Mouse (Mus musculus): Measurements from ENCODE around the gene Fuom.

The Fuom gene

DNA sequence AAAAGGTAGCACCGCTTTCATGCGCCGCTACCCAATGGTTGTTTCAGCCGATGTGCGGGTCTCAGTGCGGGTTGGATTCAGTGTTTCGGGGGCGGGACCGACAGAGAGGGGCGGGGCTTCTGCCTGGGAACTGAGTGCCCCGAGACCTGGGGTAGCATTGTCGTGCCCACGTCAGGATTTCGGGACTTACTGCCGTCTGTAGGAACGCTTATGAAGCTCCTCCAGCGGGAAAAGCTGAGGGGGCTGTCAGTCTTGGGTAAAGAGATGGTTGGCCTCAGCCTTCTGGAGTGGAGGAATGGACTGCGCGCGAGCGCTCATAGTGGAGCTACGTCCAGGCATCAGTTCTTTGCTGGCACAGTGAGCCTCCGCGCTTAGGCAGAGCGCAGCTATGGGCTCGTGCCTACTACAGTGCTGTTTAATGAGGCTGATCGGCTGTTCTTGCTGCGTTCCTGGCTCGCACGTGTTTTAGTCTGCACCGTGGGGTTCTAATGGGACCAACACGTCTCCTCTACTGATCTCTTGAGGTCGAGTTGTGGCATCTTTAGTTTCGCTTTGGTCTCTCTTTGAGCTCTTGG, 53.0 kb downstream of the Fuom start:
- DNase-seq: peak; percentile 63

DNA sequence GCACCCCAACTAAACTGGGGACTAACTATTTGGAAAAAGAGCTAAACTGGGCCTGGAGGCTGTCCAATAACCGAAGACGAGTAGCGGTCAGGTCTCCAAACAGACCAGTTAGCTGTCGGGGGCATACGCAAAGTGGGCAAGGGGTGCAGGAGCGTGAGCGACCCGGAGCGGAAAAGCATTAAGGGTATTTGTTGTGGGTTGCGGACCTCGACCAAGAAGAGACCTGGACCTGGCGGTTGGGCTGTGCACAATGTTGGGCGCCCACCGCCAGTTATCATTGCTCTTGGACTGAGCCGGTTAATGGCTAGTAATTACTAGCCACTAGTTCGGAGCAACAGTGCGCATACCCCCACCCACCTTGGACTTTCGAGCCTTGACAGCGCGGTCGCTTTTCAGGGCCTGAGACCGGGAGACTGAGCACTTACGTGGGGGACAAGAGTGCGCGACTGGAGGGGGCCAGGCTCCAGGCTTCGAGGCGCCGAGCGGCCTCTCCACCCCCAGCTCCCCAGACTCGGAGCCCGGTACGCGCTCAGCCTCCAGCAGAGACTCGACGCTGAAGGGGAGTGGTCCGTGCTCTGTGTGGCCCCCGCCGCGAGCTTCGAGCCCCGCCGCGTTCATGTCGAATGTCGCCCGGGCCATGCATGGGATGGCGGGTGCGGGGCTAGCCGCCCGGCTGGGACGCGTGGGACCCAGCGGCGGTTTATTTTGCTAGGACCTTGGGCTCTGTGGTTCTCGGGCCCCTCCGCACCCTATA, 53.7 kb downstream of the Fuom start, which contains the start of gene Msx3:
TSS of gene Msx3 (minus strand) at position 729 of the 754 bp plus-strand sequence.
- DNase-seq: peak; percentile 21

DNA sequence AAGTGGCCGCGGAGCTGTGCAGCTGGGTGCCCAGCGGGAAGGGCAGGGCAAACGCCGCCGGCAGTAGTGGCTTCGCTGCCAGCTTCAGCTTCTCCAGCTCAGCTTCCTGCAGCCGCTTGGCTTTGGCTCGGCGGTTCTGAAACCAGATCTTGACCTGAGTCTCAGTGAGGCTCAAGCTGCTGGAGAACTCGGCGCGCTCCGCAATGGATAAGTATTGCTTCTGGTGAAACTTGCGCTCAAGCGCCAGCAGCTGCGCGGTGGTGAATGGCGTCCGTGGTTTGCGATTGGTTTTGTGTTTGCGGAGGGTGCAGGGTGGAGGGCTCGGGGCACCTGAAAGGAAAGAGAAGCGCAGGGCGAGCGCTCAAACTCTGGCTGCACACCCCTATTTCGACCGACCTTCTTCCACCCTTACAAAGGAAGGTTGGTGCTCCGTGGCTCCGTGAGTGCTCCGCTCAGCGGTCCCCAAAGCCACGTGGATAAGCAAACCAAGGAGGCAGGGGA, 54.4 kb downstream of the Fuom start:
- peak; percentile 25 for DNase-seq

Data from retina, postnatal 1 day (tissue).